Mouse (Mus musculus): ENCODE results near the gene Palb2. TPM values are rescaled to one million over a fixed set of nuclear protein-coding genes. Genes with fewer than 3 reads are reported as not detected.

Palb2 gene
- polyA plus RNA-seq, 1 experiment: 4.8 TPM

DNA sequence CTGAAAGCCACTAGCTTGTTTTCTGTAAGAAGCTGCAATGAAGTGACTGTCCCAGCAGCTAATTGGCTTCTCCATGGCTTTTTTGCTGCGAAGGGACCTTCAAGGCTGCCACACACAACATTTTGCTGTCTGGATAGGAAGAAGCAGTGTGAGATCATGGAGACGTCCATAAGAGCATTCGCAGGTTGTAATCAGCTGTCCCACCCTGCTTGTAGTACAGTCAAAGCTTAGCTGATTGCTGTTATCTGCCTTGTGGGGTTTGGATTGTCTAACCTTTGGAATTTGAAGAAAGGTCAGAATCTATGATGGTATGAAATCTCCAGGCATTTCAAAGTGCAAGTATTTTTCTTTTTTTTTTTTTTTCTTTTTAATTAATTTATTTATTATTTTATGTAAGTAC is 58.4 kb downstream of the Palb2 start:
- no peak overlapping the region for H3K27ac ChIP-seq (ENCODE audit: control insufficient read depth, insufficient read depth, low read depth, low read length)
- TF ChIP-seq POLR2A (IDR thresholded peaks at IDR 0.05; ENCODE audit: control insufficient read depth, low read depth, low read length) (no peak), CTCF (IDR thresholded peaks at IDR 0.05; ENCODE audit: control insufficient read depth, insufficient read depth, insufficient replicate concordance, low read depth, low read length) (no peak)
- H3K36me3 ChIP-seq (ENCODE audit: control insufficient read depth, insufficient read depth, low read length): peaks cover 4% of the 10 kb centered on the region; the same call in 1 of the 2 replicates
- no peaks in the 10 kb centered on the region for H3K27me3 ChIP-seq (ENCODE audit: control insufficient read depth, insufficient read depth, low read length)
- H3K4me1 ChIP-seq (ENCODE audit: control insufficient read depth, insufficient read depth, low read length): no peaks in the 10 kb centered on the region
- H3K4me3 ChIP-seq (ENCODE audit: control insufficient read depth, low read depth, low read length): no peak overlapping the region

DNA sequence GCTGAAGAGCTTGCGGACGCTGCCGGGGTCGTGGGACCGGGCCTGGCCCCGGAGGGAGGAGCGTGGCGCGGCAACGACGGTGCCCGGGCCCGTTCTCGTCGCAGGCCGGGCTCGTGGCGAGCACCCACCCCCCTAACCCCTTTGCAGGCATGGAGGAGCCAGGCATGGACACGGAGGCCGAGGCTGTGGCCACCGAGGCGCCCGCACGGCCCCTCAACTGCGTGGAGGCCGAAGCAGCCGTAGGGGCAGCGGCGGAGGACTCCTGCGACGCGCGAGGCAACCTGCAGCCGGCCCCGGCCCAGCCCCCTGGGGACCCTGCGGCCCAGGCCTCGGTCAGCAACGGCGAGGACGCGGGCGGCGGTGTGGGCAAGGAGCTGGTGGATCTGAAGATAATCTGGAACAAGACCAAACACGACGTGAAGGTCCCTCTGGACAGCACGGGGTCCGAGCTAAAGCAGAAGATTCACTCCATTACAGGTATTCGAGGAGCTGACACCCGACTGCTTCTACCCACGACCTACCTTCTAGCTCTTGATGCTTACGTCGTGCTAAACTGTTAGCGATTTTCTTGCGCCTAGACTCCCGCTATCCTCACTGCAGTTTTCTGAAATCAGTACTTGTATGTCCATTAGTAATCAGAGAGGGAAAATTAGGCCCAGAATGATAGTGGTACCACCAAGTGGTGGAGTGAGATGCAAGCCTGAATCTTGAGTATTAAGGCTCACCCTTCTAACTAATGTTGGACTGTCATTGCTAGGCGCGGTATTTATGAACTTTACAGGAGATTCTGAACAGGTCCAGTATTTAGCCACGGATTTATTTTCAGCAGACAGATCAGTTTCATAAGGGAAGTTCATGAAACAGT is 65.0 kb downstream of the Palb2 start:
- peak overlapping the region; percentile 97 for H3K27ac ChIP-seq (ENCODE audit: control insufficient read depth, insufficient read depth, low read depth, low read length)
- no peak for TF ChIP-seq POLR2A (IDR thresholded peaks at IDR 0.05; ENCODE audit: control insufficient read depth, low read depth, low read length)
- no peak for TF ChIP-seq CTCF (IDR thresholded peaks at IDR 0.05; ENCODE audit: control insufficient read depth, insufficient read depth, insufficient replicate concordance, low read depth, low read length)
- no peaks in the 10 kb centered on the region; the same call in 1 of the 2 replicates for H3K36me3 ChIP-seq (ENCODE audit: control insufficient read depth, insufficient read depth, low read length)
- no peaks in the 10 kb centered on the region for H3K27me3 ChIP-seq (ENCODE audit: control insufficient read depth, insufficient read depth, low read length)
- peak overlapping the region; percentile 86 for H3K4me3 ChIP-seq (ENCODE audit: control insufficient read depth, low read depth, low read length)
- no peaks in the 10 kb centered on the region; the same call in 1 of the 2 replicates for H3K4me1 ChIP-seq (ENCODE audit: control insufficient read depth, insufficient read depth, low read length)

DNA sequence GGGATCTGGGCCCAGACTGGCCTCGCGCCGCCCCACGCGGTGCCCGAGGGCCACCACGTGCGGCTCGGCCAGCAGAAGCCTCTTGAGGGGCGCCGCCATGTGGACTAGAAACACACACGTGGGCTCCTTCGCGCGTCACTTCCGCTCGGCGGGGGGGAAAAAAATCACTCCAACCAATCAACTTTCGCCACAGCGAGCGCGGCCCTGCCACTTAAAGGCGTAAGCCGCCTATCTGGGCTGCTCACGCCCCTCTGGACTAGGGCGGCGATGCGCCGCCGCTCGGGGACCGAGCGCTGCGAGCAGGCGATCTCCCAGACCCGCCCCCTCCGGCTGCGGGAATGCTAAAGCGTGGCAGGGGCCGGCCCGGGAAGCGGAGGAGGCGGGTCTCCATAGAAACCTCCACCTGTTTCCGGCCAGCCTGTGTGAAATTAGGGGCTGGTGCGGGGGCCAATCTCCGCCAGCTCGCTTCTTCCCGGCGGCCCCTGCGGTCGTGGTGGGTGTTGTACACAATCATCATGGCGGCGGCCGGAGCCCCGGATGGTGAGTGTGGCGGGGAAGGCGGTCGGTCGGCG is 65.8 kb downstream of the Palb2 start, which contains the start of the genes Ubfd1 and Ears2:
TSS of gene Ubfd1 (plus strand) at position 231 of the 572 bp plus-strand sequence.
TSS of gene Ears2 (minus strand) at position 319 of the 572 bp plus-strand sequence.
- TF ChIP-seq CTCF (IDR thresholded peaks at IDR 0.05; ENCODE audit: control insufficient read depth, insufficient read depth, insufficient replicate concordance, low read depth, low read length) (no peak), POLR2A (IDR thresholded peaks at IDR 0.05; ENCODE audit: control insufficient read depth, low read depth, low read length) (peak; percentile 47)

DNA sequence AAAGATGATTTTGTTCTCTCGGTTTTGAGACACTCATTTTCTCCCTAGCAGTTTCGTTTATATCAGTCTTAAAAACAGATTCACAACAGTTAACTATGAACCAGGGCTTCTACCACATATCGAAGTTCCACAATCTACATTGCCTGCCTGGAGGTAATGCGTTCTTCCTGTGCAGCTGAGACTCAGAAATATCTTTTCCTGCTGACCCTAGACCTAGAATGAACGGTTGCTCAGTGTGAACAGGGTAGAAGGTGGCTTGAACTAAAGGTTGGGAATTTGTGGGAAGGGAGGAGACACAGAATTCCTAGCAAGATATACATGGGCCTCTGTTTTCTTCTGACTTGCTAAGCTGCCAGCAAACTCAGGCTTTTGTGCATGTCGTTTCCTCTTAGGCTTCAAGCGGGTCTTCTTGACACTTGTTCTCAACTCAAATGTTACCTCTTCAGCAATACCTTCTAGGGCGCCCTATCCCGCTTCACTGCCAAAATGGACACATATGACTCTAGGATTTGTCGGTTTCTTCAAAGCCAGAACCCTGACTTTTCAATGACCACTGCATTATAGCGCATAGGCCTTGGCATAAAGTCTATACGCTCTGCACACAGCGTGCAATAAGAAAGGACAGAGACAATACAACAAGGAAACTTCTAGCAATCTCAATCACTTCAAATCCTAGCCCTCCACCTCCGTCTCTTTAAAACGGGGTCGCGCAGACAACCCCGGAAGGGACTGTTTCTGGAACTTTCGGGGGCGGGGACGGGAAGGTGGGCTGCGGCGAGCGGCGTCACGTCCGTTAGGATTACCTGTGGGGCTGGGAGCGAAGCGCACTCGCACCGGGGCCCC is 66.5 kb downstream of the Palb2 start:
- Histone ChIP-seq H3K36me3 (ENCODE audit: control insufficient read depth, insufficient read depth, low read length) (no peaks in the 10 kb centered on the region; the same call in 1 of the 2 replicates), H3K27ac (ENCODE audit: control insufficient read depth, insufficient read depth, low read depth, low read length) (peak overlapping the region; percentile 97), H3K4me3 (ENCODE audit: control insufficient read depth, low read depth, low read length) (peak overlapping the region; percentile 86), H3K4me1 (ENCODE audit: control insufficient read depth, insufficient read depth, low read length) (no peaks in the 10 kb centered on the region; the same call in 1 of the 2 replicates), H3K27me3 (ENCODE audit: control insufficient read depth, insufficient read depth, low read length) (no peaks in the 10 kb centered on the region)
- TF ChIP-seq POLR2A (IDR thresholded peaks at IDR 0.05; ENCODE audit: control insufficient read depth, low read depth, low read length): no peak; the same call in 1 of the 2 replicates
- TF ChIP-seq CTCF (IDR thresholded peaks at IDR 0.05; ENCODE audit: control insufficient read depth, insufficient read depth, insufficient replicate concordance, low read depth, low read length): no peak

More for the DNA sequence above, 65.8 kb downstream of the Palb2 start, which contains the start of the genes Ubfd1 and Ears2:
- Histone ChIP-seq H3K4me1 (ENCODE audit: control insufficient read depth, insufficient read depth, low read length) (no peaks in the 10 kb centered on the region; the same call in 1 of the 2 replicates), H3K36me3 (ENCODE audit: control insufficient read depth, insufficient read depth, low read length) (no peaks in the 10 kb centered on the region; the same call in 1 of the 2 replicates), H3K4me3 (ENCODE audit: control insufficient read depth, low read depth, low read length) (peak within 1 kb of the TSS; percentile 86), H3K27ac (ENCODE audit: control insufficient read depth, insufficient read depth, low read depth, low read length) (peak within 1 kb of the TSS; percentile 97), H3K27me3 (ENCODE audit: control insufficient read depth, insufficient read depth, low read length) (no peaks in the 10 kb centered on the region)

DNA sequence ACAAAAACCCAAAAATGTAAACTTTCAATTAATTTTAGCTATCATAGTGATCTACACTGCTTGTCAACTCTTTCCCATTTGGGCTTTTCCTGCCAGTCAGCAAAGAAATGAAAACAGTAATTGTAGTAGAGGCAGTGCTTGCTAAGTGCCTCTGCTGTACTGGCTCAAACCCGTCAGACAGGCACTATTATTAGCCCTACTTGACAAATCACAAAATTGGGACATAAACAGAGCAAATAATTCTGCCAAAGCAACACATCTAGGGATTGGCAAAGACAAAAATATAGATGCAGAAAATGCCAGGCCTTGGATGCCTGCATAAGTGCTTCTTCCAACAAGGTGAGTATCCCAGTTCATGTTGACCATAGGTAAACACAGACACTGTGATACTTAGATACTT is 67.1 kb downstream of the Palb2 start:
- no peak overlapping the region for H3K4me3 ChIP-seq (ENCODE audit: control insufficient read depth, low read depth, low read length)
- no peaks in the 10 kb centered on the region; the same call in none of the 2 replicates for H3K36me3 ChIP-seq (ENCODE audit: control insufficient read depth, insufficient read depth, low read length)
- TF ChIP-seq POLR2A (IDR thresholded peaks at IDR 0.05; ENCODE audit: control insufficient read depth, low read depth, low read length): no peak
- TF ChIP-seq CTCF (IDR thresholded peaks at IDR 0.05; ENCODE audit: control insufficient read depth, insufficient read depth, insufficient replicate concordance, low read depth, low read length): no peak
- H3K27ac ChIP-seq (ENCODE audit: control insufficient read depth, insufficient read depth, low read depth, low read length): no peak overlapping the region
- no peaks in the 10 kb centered on the region for H3K27me3 ChIP-seq (ENCODE audit: control insufficient read depth, insufficient read depth, low read length)
- H3K4me1 ChIP-seq (ENCODE audit: control insufficient read depth, insufficient read depth, low read length): no peaks in the 10 kb centered on the region; the same call in 1 of the 2 replicates

Other genes starting within 250 kb of the Palb2 start
- 37.9 and 45.1 TPM in 2 replicates for gene Cog7, start 151.3 kb downstream of the Palb2 start, polyA plus RNA-seq (2012; rRNA removed)
- gene Gga2, start 111.8 kb downstream of the Palb2 start, polyA plus RNA-seq (2012; rRNA removed): 4.8 and 7.9 TPM in 2 replicates
- gene Ubfd1, start 65.8 kb downstream of the Palb2 start, polyA plus RNA-seq (2012; rRNA removed): 11.4 and 12.6 TPM in 2 replicates
- 5.9 and 6.3 TPM in 2 replicates for gene Ears2, start 65.7 kb downstream of the Palb2 start, polyA plus RNA-seq (2012; rRNA removed)
- 55.4 and 101 TPM in 2 replicates for gene Ndufab1, start 31.1 kb downstream of the Palb2 start, polyA plus RNA-seq (2012; rRNA removed)
- 32.1 and 33.0 TPM in 2 replicates for gene Dctn5, start 56 bp upstream of the Palb2 start, polyA plus RNA-seq (2012; rRNA removed)
- gene Plk1, start 26.5 kb upstream of the Palb2 start, polyA plus RNA-seq (2012; rRNA removed): 52.8 and 62.3 TPM in 2 replicates
- gene Ern2, start 53.2 kb upstream of the Palb2 start, polyA plus RNA-seq (2012; rRNA removed): 0.17 and 0.19 TPM in 2 replicates
- 9.2 and 13.4 TPM in 2 replicates for gene Chp2, start 86.5 kb upstream of the Palb2 start, polyA plus RNA-seq (2012; rRNA removed)
- 3.4 and 4.2 TPM in 2 replicates for gene Prkcb, start 155.8 kb upstream of the Palb2 start, polyA plus RNA-seq (2012; rRNA removed)

Measured in testis, adult 2 months (tissue).